Mouse (Mus musculus): ENCODE measurements at regions not wholly inside any gene's neighbourhood (a gene's known extent, or its start where the extent isn't known, plus 50 kb on each side); places are given as distances from the start of the nearest gene placed in this dataset.

DNA sequence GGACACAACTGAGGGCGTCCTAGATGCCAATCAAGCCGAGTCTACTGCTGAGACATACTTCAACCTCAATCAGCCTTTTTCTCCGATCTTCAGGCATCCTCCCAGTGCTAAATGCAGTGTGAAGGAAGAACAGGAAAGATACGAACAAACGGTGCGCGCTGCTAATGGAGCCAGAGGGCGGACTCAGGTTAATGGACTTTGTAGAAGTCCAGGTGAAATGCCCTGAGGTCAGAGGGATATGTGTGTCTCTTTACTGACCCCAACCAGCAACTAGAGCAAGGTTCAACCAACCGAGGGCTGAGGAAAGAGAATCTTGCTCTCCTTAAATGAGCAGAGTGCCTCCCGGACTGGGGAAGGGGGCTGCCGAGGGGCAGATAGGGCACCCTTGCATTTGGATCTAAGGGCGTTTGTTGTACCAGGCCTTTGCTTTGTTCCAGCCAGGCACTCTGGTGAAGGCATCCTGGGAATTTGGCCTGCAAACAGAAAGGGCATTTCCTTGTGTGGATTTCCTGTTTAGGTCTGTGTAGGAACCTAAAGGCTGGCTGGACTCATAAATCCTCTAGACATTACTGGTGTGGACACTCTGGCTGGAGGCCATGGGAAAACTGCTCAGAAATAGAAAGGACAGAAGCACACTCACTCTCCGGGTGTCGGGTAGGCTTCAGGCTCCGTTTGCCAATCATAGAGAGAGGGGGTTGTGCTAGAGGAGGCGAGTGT, 62.7 kb upstream of the Ahctf1 start:
- H3K4me1 ChIP-seq (ENCODE audit: control insufficient read depth, insufficient read depth, low read length) = peaks cover 12% of the 10 kb centered on the region
- peak; percentile 37; the same call in 1 of the 2 replicates for ATAC-seq (replicated peaks; ENCODE audit: extremely low read depth, insufficient read depth, low FRiP score)
- H3K4me3 ChIP-seq (ENCODE audit: low read length) = no peak overlapping the region
- peak overlapping the region; percentile 30; the same call in 1 of the 2 replicates for H3K4me2 ChIP-seq (ENCODE audit: low read depth, low read length)
- H3K9ac ChIP-seq (ENCODE audit: low read length) = no peak overlapping the region
- 57% methylated on average over 16 of the region's 16 CpGs for WGBS
- no peaks in the 10 kb centered on the region for H3K27me3 ChIP-seq (ENCODE audit: control insufficient read depth, insufficient read depth, low read length)
- no peaks in the 10 kb centered on the region for H3K9me3 ChIP-seq (replicated peaks; ENCODE audit: control insufficient read depth, low read length)
- H3K36me3 ChIP-seq (ENCODE audit: control insufficient read depth, insufficient read depth) = no peaks in the 10 kb centered on the region
- peak overlapping the region; percentile 66 for H3K27ac ChIP-seq (ENCODE audit: low read length)

DNA sequence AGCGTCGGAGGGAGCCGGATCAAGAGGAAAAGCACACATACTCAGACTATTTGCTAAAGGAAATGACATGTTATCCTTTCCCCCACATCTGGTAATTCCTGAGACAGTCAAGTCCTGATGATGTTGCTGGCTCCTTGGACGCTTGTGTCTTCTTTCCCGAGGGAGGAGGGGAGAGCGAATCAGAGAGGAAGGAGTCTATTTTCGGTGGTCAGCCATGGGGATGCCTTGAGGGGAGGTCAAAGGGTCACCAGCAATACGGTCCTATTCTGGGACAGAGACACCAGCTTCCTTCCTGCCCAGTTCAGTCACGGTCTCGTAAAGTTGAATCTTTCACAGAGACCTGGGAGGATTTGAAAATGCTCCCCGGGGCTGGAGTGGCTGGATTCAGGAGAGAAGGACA, 62.1 kb upstream of the Ahctf1 start:
- Histone ChIP-seq H3K4me1 (ENCODE audit: control insufficient read depth, insufficient read depth, low read length) (peaks cover 12% of the 10 kb centered on the region), H3K27ac (ENCODE audit: low read length) (peak overlapping the region; percentile 66), H3K36me3 (ENCODE audit: control insufficient read depth, insufficient read depth) (no peaks in the 10 kb centered on the region), H3K27me3 (ENCODE audit: control insufficient read depth, insufficient read depth, low read length) (no peaks in the 10 kb centered on the region), H3K4me3 (ENCODE audit: low read length) (no peak overlapping the region), H3K9me3 (replicated peaks; ENCODE audit: control insufficient read depth, low read length) (no peaks in the 10 kb centered on the region), H3K4me2 (ENCODE audit: low read depth, low read length) (no peak overlapping the region; the same call in 1 of the 2 replicates), H3K9ac (ENCODE audit: low read length) (no peak overlapping the region)
- ATAC-seq (replicated peaks; ENCODE audit: extremely low read depth, insufficient read depth, low FRiP score) = peak; percentile 46; the same call in 1 of the 2 replicates
- 43% methylated on average over 11 of the region's 11 CpGs for WGBS

DNA sequence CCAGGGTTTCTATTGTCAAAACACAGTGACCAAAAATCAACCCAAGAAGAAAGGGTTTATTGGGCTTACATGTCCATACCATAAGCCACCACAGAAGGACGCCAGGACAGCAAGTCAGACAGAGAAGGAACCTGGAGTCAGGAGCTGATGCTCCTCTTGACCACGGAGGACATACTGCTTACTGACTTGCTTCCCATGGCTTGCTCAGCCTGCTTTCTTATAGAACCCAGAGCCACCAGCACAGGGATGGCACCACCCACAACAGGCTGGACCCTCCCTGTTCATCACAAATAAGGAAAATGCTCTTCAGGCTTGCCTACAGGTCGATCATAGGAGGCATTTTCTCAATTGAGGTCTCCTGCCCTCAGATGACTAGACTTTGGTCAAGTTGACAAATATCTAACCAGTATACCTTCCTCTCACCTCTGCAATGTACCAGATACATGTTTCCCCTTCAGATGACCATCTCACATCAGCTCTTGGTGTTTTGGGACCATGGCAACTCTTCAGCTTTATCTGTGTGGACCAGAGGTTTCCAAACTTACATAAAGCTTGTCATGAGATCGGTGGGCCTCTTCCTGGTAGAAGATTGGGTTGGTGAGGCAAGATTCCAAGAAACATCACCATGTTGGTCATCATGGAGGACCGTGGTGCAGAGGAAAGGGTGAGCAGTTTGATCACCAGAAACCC, 61.2 kb upstream of the Ahctf1 start:
- Histone ChIP-seq H3K9ac (ENCODE audit: low read length) (no peak overlapping the region), H3K36me3 (ENCODE audit: control insufficient read depth, insufficient read depth) (no peaks in the 10 kb centered on the region), H3K4me2 (ENCODE audit: low read depth, low read length) (no peak overlapping the region), H3K27ac (ENCODE audit: low read length) (no peak overlapping the region), H3K27me3 (ENCODE audit: control insufficient read depth, insufficient read depth, low read length) (no peaks in the 10 kb centered on the region), H3K4me1 (ENCODE audit: control insufficient read depth, insufficient read depth, low read length) (peaks cover 12% of the 10 kb centered on the region), H3K4me3 (ENCODE audit: low read length) (no peak overlapping the region), H3K9me3 (replicated peaks; ENCODE audit: control insufficient read depth, low read length) (no peaks in the 10 kb centered on the region)
- 82% methylated on average over 5 of the region's 5 CpGs for WGBS
- no peak for ATAC-seq (replicated peaks; ENCODE audit: extremely low read depth, insufficient read depth, low FRiP score)

DNA sequence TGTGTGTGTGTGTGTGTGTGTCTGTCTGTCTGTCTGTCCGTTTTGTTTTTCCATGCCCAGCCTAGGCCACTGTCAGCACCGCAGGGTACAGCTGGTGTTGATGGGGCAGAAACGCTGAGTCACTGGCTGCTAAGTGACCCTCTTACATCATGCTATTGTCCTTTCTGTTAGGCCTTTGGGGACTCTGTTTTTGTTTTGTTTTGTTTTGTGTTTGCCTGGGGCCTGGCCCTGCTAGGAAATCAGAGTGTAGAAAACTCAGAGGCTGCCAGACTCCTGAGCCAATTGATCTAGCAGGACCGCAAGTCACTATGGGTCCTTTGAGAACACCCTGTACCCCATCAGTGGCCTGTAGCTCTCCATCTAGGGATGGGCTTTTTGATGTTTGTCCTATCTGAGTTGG, 59.9 kb upstream of the Ahctf1 start:
- Histone ChIP-seq H3K9me3 (replicated peaks; ENCODE audit: control insufficient read depth, low read length) (no peaks in the 10 kb centered on the region), H3K27ac (ENCODE audit: low read length) (no peak overlapping the region), H3K4me1 (ENCODE audit: control insufficient read depth, insufficient read depth, low read length) (peaks cover 12% of the 10 kb centered on the region), H3K9ac (ENCODE audit: low read length) (no peak overlapping the region), H3K4me2 (ENCODE audit: low read depth, low read length) (no peak overlapping the region), H3K36me3 (ENCODE audit: control insufficient read depth, insufficient read depth) (no peaks in the 10 kb centered on the region), H3K4me3 (ENCODE audit: low read length) (no peak overlapping the region), H3K27me3 (ENCODE audit: control insufficient read depth, insufficient read depth, low read length) (no peaks in the 10 kb centered on the region)
- ATAC-seq (replicated peaks; ENCODE audit: extremely low read depth, insufficient read depth, low FRiP score) = no peak
- WGBS = 59% methylated on average over 4 of the region's 4 CpGs

DNA sequence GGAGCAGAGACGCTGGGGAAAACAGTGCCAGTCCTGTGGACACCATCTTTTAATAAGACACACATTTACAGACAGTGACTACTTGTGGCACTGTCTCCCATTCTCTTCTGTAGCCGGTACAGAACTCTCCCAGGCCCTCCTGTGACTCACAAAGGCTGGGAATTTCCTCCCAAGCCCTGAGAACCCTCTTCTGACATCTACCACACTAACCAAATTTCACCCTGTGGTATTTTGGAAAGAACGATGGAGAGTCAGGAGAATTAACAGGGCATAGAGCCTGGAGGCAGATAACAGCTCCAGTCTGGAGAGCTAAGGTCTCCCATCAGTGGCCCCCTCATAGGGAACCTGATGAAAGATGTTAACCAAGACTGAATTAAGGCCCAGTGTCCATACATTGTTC, 59.5 kb upstream of the Ahctf1 start:
- peaks cover 12% of the 10 kb centered on the region for H3K4me1 ChIP-seq (ENCODE audit: control insufficient read depth, insufficient read depth, low read length)
- H3K36me3 ChIP-seq (ENCODE audit: control insufficient read depth, insufficient read depth) = no peaks in the 10 kb centered on the region
- WGBS = 49% methylated on average over 3 of the region's 3 CpGs
- H3K4me3 ChIP-seq (ENCODE audit: low read length) = no peak overlapping the region
- no peaks in the 10 kb centered on the region for H3K9me3 ChIP-seq (replicated peaks; ENCODE audit: control insufficient read depth, low read length)
- no peak for ATAC-seq (replicated peaks; ENCODE audit: extremely low read depth, insufficient read depth, low FRiP score)
- no peak overlapping the region for H3K27ac ChIP-seq (ENCODE audit: low read length)
- no peak overlapping the region; the same call in 1 of the 2 replicates for H3K9ac ChIP-seq (ENCODE audit: low read length)
- H3K4me2 ChIP-seq (ENCODE audit: low read depth, low read length) = no peak overlapping the region
- H3K27me3 ChIP-seq (ENCODE audit: control insufficient read depth, insufficient read depth, low read length) = no peaks in the 10 kb centered on the region

DNA sequence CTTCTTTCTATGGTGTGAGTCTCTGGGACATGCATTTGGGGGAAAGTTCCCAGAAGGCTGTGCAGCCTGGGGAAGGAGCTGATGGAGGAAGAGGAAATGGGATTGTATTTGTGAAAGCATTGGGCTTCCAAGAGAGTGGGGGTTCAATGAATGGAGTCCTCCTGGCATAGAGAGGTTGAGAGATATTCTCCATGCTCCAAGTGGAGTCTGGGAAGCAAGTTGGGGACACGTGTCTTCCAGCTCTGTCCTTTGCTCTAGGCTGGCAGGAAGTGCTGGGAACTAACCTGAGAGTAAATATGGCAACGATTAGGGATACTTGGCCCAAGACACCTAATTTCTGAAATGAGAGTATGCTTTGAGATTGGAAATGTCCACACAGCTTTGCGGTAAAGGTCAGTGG, 58.3 kb upstream of the Ahctf1 start:
- WGBS = 74% methylated on average over 3 of the region's 3 CpGs
- H3K9ac ChIP-seq (ENCODE audit: low read length) = no peak overlapping the region
- no peaks in the 10 kb centered on the region for H3K36me3 ChIP-seq (ENCODE audit: control insufficient read depth, insufficient read depth)
- H3K27ac ChIP-seq (ENCODE audit: low read length) = no peak overlapping the region
- ATAC-seq (replicated peaks; ENCODE audit: extremely low read depth, insufficient read depth, low FRiP score) = no peak
- H3K9me3 ChIP-seq (replicated peaks; ENCODE audit: control insufficient read depth, low read length) = no peaks in the 10 kb centered on the region
- H3K4me2 ChIP-seq (ENCODE audit: low read depth, low read length) = no peak overlapping the region
- no peaks in the 10 kb centered on the region for H3K27me3 ChIP-seq (ENCODE audit: control insufficient read depth, insufficient read depth, low read length)
- no peak overlapping the region for H3K4me3 ChIP-seq (ENCODE audit: low read length)
- H3K4me1 ChIP-seq (ENCODE audit: control insufficient read depth, insufficient read depth, low read length) = peaks cover 11% of the 10 kb centered on the region

DNA sequence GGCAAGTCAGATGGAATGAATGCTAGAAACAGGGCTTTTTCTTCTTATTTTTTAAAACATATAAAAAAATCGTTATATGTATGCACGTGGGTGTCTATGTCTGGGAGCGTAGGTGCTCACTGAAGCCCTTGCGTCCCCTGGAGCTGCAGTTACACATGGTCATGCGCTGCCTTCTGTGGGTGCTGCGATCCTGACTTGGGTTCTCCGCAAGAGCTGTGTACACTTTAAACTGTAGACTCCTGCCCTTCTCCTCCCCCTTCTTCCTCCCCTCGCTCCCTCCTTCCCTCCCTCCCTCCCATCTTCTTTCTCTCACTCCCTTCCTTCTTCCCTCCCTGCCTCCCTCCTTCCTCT, 56.0 kb upstream of the Ahctf1 start:
- Histone ChIP-seq H3K27ac (ENCODE audit: low read length) (no peak overlapping the region), H3K36me3 (ENCODE audit: control insufficient read depth, insufficient read depth) (no peaks in the 10 kb centered on the region), H3K4me1 (ENCODE audit: control insufficient read depth, insufficient read depth, low read length) (peaks cover 2% of the 10 kb centered on the region; the same call in 1 of the 2 replicates), H3K4me2 (ENCODE audit: low read depth, low read length) (no peak overlapping the region), H3K9me3 (replicated peaks; ENCODE audit: control insufficient read depth, low read length) (no peaks in the 10 kb centered on the region), H3K9ac (ENCODE audit: low read length) (no peak overlapping the region), H3K4me3 (ENCODE audit: low read length) (no peak overlapping the region), H3K27me3 (ENCODE audit: control insufficient read depth, insufficient read depth, low read length) (no peaks in the 10 kb centered on the region)
- ATAC-seq (replicated peaks; ENCODE audit: extremely low read depth, insufficient read depth, low FRiP score) = no peak
- 73% methylated on average over 8 of the region's 8 CpGs for WGBS

DNA sequence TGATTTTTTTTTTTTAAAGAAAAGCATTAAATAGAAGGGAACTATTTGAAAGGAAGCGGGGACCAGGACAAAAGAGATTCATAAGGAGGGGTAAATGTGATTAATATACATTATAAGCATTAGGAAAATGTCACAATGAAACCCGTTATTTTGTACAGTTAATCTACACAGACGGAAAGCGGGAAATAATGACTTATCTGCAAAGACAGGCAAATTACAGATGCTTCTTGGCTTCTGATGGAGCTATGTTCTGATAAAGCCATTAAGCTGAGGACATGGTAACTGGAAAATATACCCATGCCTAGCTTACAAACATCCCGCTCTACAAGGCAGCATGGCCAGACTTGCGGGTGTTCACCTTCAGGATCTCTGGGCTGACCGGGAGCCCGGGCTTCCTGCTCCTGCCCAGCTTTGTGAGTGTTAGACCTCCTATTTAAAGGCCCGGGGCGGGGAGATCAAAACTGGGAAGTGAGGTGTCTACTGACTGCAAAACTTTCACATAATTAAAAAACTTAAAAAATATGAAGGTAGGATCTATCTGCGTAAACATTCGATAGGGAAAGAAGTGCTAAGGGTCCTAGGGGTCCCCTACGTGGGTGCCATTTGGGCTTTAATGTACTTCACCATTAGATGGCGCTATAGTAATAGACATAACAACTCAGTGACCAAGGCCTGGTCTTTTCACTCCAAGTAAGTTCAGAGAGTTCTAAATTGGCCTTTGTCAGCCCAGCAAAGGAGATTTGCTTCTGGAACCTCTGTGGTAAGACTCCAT, 55.5 kb upstream of the Ahctf1 start:
- Histone ChIP-seq H3K27me3 (ENCODE audit: control insufficient read depth, insufficient read depth, low read length) (no peaks in the 10 kb centered on the region), H3K9me3 (replicated peaks; ENCODE audit: control insufficient read depth, low read length) (no peaks in the 10 kb centered on the region), H3K36me3 (ENCODE audit: control insufficient read depth, insufficient read depth) (no peaks in the 10 kb centered on the region), H3K4me3 (ENCODE audit: low read length) (no peak overlapping the region), H3K27ac (ENCODE audit: low read length) (no peak overlapping the region), H3K9ac (ENCODE audit: low read length) (no peak overlapping the region), H3K4me2 (ENCODE audit: low read depth, low read length) (peak overlapping the region; percentile 8; the same call in 1 of the 2 replicates), H3K4me1 (ENCODE audit: control insufficient read depth, insufficient read depth, low read length) (peaks cover 3% of the 10 kb centered on the region; the same call in 1 of the 2 replicates)
- WGBS = 41% methylated on average over 14 of the region's 14 CpGs
- ATAC-seq (replicated peaks; ENCODE audit: extremely low read depth, insufficient read depth, low FRiP score) = peak; percentile 65; the same call in 1 of the 2 replicates
